Mouse (Mus musculus): Measurements from ENCODE around the gene Mroh7.
"Not testable (repeated sequence)": the region's sequence is repeated elsewhere in the genome, so short reads cannot be mapped to it uniquely, and the experiment has no call there.

The Mroh7 gene

GRCm38 (mm10) chr4:106730814-106731213 lies at the start of gene Mroh7:
Mroh7 (minus strand) TSS chr4:106730925.
- DNase-seq (ENCODE audit: low read depth in 1 of 2, low spot score in 2 of 2), result no peak

- no peak for DNase-seq (ENCODE audit: low read depth in 1 of 2, low spot score in 2 of 2)
Measured at GRCm38 (mm10) chr4:106780045-106780444, 49.3 kb upstream of the Mroh7 start.

DNA sequence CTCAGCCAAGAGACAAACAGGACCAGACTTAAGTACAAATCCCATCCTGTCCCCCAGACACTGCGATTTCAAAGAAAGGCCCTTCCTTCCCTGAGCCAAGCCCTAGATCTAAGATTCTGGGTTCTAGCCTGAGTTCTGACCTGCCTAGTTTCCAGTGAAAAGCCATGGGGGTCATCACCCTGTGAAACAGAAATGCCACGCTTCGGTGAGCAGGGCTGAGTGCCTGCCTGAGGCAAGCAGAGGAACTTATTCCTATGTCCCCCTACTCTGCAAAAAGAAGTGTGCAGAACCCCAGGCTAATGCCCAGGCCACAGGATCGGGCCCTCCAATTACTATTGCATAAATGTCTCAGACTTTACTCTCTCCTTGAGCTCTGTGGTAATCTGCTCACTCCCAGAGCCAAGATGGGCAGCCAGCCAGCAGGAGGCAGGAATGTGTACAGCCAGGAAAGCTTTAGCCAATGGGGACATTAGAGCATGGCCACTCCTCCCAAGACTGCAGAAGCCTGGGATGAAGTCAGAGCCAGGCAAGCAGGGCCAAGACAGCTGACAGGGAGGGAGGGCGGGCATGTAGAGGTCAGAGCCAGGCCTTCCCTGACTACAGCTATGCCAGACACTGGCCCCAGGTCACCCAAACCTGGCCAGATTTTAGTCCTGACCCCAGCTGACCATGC lies 47.5 kb upstream of the Mroh7 start:
- no peak for DNase-seq (ENCODE audit: low read depth in 1 of 2, low spot score in 2 of 2)

- DNase-seq (ENCODE audit: low read depth in 1 of 2, low spot score in 2 of 2), result no peak
Measured at GRCm38 (mm10) chr4:106776998-106777397, 46.3 kb upstream of the Mroh7 start.

GRCm38 (mm10) chr4:106775767-106776166 lies 45.0 kb upstream of the Mroh7 start:
- not testable (repeated sequence) for DNase-seq (ENCODE audit: low read depth in 1 of 2, low spot score in 2 of 2)

DNA sequence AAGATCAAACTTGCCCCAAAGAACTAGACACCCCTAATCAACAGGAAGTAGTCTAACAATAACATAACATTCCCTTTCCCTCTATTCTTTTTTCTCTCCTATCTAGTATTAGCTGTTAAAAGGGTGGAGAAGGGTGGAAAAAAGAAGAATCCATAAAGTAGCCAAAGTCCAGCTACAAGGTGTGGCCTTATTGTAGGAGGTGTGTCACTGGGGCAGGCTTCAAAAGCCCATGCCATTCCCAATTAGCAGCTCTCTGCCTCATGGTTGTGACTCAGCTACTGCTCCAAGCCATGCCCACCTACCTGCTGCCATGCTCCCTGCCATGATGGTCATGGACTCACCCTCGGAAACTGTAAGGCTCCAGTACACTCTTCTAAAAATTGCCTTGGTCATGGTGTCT lies 41.8 kb upstream of the Mroh7 start:
- no peak for DNase-seq (ENCODE audit: low read depth in 1 of 2, low spot score in 2 of 2)

GRCm38 (mm10) chr4:106769306-106769705 lies 38.6 kb upstream of the Mroh7 start:
- no peak for DNase-seq (ENCODE audit: low read depth in 1 of 2, low spot score in 2 of 2)

GRCm38 (mm10) chr4:106764166-106764565 lies 33.4 kb upstream of the Mroh7 start:
- DNase-seq (ENCODE audit: low read depth in 1 of 2, low spot score in 2 of 2), result no peak

DNA sequence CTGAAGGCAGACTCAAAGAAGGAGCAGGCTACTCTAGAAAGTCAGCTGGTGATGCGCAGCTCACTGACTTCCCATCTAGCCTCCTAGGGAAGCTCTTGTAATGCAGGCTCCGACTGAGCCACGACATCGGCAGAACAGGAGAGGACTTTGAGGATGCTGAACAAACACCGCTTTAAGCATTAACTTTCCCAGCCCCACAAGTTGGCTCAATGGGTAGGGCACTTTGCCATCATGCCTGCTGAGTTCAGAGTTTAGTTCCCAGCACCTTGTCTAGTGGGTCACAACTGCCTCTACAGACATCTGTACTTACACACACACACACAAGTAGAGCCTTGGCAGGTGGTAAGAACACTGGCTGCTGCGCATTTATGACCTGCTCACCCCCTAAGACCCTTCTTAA lies 21.0 kb upstream of the Mroh7 start:
- no peak for DNase-seq (ENCODE audit: low read depth in 1 of 2, low spot score in 2 of 2)

GRCm38 (mm10) chr4:106749699-106750098 lies 19.0 kb upstream of the Mroh7 start:
- no peak for DNase-seq (ENCODE audit: low read depth in 1 of 2, low spot score in 2 of 2)

DNA sequence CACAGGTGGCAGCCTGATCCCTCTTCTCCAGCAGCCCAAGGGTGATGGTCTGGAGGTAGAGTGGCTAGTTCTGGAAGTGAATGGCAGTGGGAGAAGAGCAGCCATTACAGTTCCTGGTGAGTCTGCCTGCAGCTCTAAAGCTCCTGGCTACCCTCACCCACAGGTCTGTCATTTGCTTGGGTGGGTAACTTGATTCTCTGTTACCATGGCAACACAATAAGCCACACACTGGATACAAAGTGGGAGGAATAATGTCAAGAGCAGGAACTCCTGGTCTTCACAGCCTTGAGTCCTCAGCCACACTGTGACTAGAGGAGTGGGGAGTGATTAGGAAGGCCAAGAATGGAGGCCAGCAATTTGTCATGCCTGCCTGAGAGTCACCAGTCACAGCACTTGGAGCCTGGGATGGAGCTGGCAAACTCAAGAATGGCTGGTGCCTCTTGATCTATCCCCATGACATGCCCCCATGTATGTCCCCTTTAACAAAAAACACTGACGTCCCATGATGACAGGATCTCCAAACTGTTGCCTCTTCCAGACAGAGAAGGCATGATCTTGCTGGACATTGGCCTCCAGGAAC lies 16.4 kb upstream of the Mroh7 start:
- DNase-seq (ENCODE audit: low read depth in 1 of 2, low spot score in 2 of 2), result no peak

DNA sequence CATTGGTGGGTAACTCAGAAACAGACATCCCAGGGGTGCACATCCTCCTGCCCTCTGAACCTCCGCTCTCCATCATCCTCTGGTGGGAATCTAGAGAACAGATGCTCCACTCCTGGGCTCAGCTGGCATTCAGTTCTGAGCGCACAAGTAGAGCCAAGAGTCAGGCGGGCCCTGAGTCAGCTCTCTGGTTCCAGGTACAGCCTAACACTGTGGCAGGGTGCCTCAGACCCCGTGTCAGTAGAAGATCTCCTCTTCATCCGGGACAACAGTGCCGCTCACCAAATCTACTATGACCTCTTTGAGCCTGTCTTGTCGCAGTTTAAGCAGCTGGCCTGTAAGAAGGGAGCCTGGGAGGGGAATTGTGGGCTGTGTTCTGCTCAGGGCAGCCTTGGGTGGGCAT lies 15.1 kb upstream of the Mroh7 start:
- no peak for DNase-seq (ENCODE audit: low read depth in 1 of 2, low spot score in 2 of 2)

DNA sequence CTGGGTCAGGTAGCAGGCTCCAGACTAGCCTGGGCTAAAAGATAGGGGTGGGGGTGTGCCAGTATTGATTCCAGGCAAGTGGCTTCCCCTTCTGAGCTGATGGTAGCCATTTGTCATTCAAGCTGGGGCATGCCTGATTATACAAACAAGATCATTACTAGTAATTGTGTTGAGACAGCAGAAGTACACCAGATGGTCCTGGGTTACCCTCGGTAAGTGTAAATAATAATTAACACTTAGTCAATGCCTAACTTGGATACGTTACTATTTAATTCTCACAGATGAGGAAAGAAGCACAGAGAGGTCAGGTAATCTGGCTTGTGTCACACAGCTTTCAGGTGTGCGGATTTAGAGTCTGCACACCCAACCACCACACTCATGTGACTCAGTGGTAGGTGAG lies 7.2 kb upstream of the Mroh7 start:
- no peak for DNase-seq (ENCODE audit: low read depth in 1 of 2, low spot score in 2 of 2)

GRCm38 (mm10) chr4:106736884-106737283 lies 6.2 kb upstream of the Mroh7 start:
- DNase-seq (ENCODE audit: low read depth in 1 of 2, low spot score in 2 of 2), result not testable (repeated sequence)

GRCm38 (mm10) chr4:106733636-106734035 lies 2.9 kb upstream of the Mroh7 start, which contains the start of gene Fam151a:
Fam151a (plus strand) TSS chr4:106733889.
- no peak for DNase-seq (ENCODE audit: low read depth in 1 of 2, low spot score in 2 of 2)

GRCm38 (mm10) chr4:106720631-106721030 lies 10.1 kb downstream of the Mroh7 start:
- no peak for DNase-seq (ENCODE audit: low read depth in 1 of 2, low spot score in 2 of 2)

- DNase-seq (ENCODE audit: low read depth in 1 of 2, low spot score in 2 of 2), result no peak
Measured at GRCm38 (mm10) chr4:106713622-106714021, 17.1 kb downstream of the Mroh7 start.

- peak in 1 of 2 experiments; percentile 44 for DNase-seq (ENCODE audit: low read depth in 1 of 2, low spot score in 2 of 2)
Measured at GRCm38 (mm10) chr4:106708408-106708807, 22.3 kb downstream of the Mroh7 start.

DNA sequence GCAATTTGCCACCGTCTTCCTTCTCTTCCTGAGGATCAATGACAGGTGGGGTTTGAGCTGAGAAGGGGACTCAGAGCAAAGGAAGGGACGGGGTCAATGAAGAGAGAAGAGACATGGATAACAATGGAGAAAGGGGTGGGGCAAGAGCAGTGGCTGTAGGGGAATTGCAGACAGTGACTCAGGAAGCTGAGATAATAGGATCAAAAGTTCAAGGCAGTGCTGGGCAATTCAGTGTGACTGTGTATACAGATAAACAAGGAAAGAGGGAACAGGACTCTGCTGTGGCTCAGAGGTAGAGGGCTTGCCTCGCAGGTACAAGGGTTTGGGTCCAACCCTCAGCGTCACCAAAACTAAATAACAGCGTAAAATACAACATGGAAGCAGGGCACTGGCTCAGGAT lies 22.8 kb downstream of the Mroh7 start:
- DNase-seq (ENCODE audit: low read depth in 1 of 2, low spot score in 2 of 2), result no peak

- no peak for DNase-seq (ENCODE audit: low read depth in 1 of 2, low spot score in 2 of 2)
Measured at GRCm38 (mm10) chr4:106705096-106705665, 25.5 kb downstream of the Mroh7 start.

GRCm38 (mm10) chr4:106704416-106704815 lies 26.3 kb downstream of the Mroh7 start:
- no peak for DNase-seq (ENCODE audit: low read depth in 1 of 2, low spot score in 2 of 2)

- DNase-seq (ENCODE audit: low read depth in 1 of 2, low spot score in 2 of 2), result no peak
Measured at GRCm38 (mm10) chr4:106703956-106704355, 26.8 kb downstream of the Mroh7 start.

DNA sequence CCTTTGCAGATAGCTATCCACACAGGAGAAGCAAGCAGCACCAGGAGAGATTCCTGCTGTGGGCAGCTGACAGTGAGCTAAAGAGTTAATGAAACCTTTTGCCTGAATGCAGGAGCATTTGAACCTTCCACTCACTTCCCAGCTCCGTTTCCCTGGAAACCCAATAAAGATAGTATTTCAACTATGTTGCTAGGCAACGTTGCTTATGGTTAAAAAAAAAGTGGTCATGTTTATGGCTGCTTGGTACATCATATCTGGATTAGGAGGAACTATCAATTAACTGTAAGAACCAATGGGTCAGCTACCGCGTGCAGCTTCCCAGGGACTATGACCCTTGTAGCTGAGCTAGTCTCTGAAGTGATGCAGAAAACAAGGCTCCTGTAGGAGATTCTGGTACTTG lies 29.9 kb downstream of the Mroh7 start:
- DNase-seq (ENCODE audit: low read depth in 1 of 2, low spot score in 2 of 2), result no peak

Data from monocyte, adult 2 months (primary cell).